Mouse (Mus musculus): ENCODE data around the gene Olfr703. TPM values are rescaled to one million over a fixed set of nuclear protein-coding genes. Genes with fewer than 3 reads are reported as not detected.

Olfr703 gene
- not detected for total RNA-seq (2022)

- DNase-seq (ENCODE audit: low spot score in 2 of 2) = no peak
Measured at GRCm38 (mm10) chr7:106843060-106843459, at the start of gene Olfr703. Olfr703 (plus strand) TSS chr7:106843360.

- DNase-seq (ENCODE audit: low spot score in 2 of 2) = no peak
Measured at GRCm38 (mm10) chr7:106808734-106809133, 34.4 kb upstream of the Olfr703 start, which contains the start of gene Olfr700. Olfr700 (minus strand) TSS chr7:106808834.

GRCm38 (mm10) chr7:106813829-106814228 lies 29.3 kb upstream of the Olfr703 start, which contains the start of gene Olfr701:
Olfr701 (plus strand) TSS chr7:106814129.
- no peak for DNase-seq (ENCODE audit: low spot score in 2 of 2)

- DNase-seq (ENCODE audit: low spot score in 2 of 2) = no peak
Measured at GRCm38 (mm10) chr7:106815775-106816174, 27.4 kb upstream of the Olfr703 start.

GRCm38 (mm10) chr7:106818414-106818813 lies 24.7 kb upstream of the Olfr703 start:
- no peak for DNase-seq (ENCODE audit: low spot score in 2 of 2)

GRCm38 (mm10) chr7:106833793-106834192 lies 9.4 kb upstream of the Olfr703 start, which contains the start of gene Olfr702:
Olfr702 (minus strand) TSS chr7:106833893.
- DNase-seq (ENCODE audit: low spot score in 2 of 2) = no peak

GRCm38 (mm10) chr7:106862885-106863284 lies 19.7 kb downstream of the Olfr703 start, which contains the start of gene Olfr704:
Olfr704 (plus strand) TSS chr7:106863185.
- no peak for DNase-seq (ENCODE audit: low spot score in 2 of 2)

GRCm38 (mm10) chr7:106876791-106877190 lies 33.6 kb downstream of the Olfr703 start, which contains the start of gene Olfr705:
Olfr705 (minus strand) TSS chr7:106876891.
- DNase-seq (ENCODE audit: low spot score in 2 of 2) = no peak

- DNase-seq (ENCODE audit: low spot score in 2 of 2) = no peak
Measured at GRCm38 (mm10) chr7:106888062-106888461, 44.9 kb downstream of the Olfr703 start, which contains the start of gene Olfr706. Olfr706 (minus strand) TSS chr7:106888162.

Other genes with a start within 250 kb of the Olfr703 start
- not detected for gene Olfr693, start 162.8 kb upstream of the Olfr703 start, total RNA-seq (2022)
- gene Olfr694, start 151.5 kb upstream of the Olfr703 start, total RNA-seq (2022) = not detected
- not detected for gene Olfr695, start 127.0 kb upstream of the Olfr703 start, total RNA-seq (2022)
- gene Olfr697, start 100.9 kb upstream of the Olfr703 start, total RNA-seq (2022) = not detected
- not detected for gene Olfr698, start 88.0 kb upstream of the Olfr703 start, total RNA-seq (2022)
- not detected for gene Olfr699, start 50.2 kb upstream of the Olfr703 start, total RNA-seq (2022)
- not detected for gene Olfr700, start 34.5 kb upstream of the Olfr703 start, total RNA-seq (2022)
- gene Olfr701, start 29.2 kb upstream of the Olfr703 start, total RNA-seq (2022) = not detected
- gene Olfr702, start 9.5 kb upstream of the Olfr703 start, total RNA-seq (2022) = not detected
- not detected for gene Olfr704, start 19.8 kb downstream of the Olfr703 start, total RNA-seq (2022)
- not detected for gene Olfr705, start 33.5 kb downstream of the Olfr703 start, total RNA-seq (2022)
- not detected for gene Olfr706, start 44.8 kb downstream of the Olfr703 start, total RNA-seq (2022)
- not detected for gene Olfr707, start 57.9 kb downstream of the Olfr703 start, total RNA-seq (2022)
- gene Olfr1532-ps1, start 64.6 kb downstream of the Olfr703 start, total RNA-seq (2022) = not detected
- gene Olfr709-ps1, start 88.9 kb downstream of the Olfr703 start, total RNA-seq (2022) = not detected
- gene Olfr710, start 105.0 kb downstream of the Olfr703 start, total RNA-seq (2022) = not detected
- gene Olfr6, start 120.6 kb downstream of the Olfr703 start, total RNA-seq (2022) = under 1 TPM in 1 of 4 experiments, not detected in 3; 0.12 TPM
- gene Olfr711, start 132.1 kb downstream of the Olfr703 start, total RNA-seq (2022) = not detected
- not detected for gene Olfr2, start 162.7 kb downstream of the Olfr703 start, total RNA-seq (2022)
- gene Olfr713, start 187.8 kb downstream of the Olfr703 start, total RNA-seq (2022) = not detected
- gene Olfr714, start 227.6 kb downstream of the Olfr703 start, total RNA-seq (2022) = not detected
- gene Olfr17, start 249.9 kb downstream of the Olfr703 start, total RNA-seq (2022) = not detected